Mouse (Mus musculus): ENCODE results near the gene Rapgef5.

- no peak for TF ChIP-seq ZNF384 (IDR thresholded peaks at IDR 0.05; ENCODE audit: low read depth, low read length)
- no peak for TF ChIP-seq MAFK (IDR thresholded peaks at IDR 0.05; ENCODE audit: insufficient read depth, low read depth, low read length)
- no peak for TF ChIP-seq HCFC1 (IDR thresholded peaks at IDR 0.05; ENCODE audit: borderline replicate concordance, insufficient read depth, low read length)
- no peak for TF ChIP-seq CHD2 (IDR thresholded peaks at IDR 0.05; ENCODE audit: low read depth, low read length)
- no peak for TF ChIP-seq ZC3H11A (IDR thresholded peaks at IDR 0.05; ENCODE audit: borderline replicate concordance, low read depth, low read length)
Observed at GRCm38 (mm10) chr12:117664644-117665043, 148.4 kb downstream of the Rapgef5 start.
